Mouse (Mus musculus): Measurements from ENCODE around the gene Pip5kl1. TPM values are rescaled to one million over a fixed set of nuclear protein-coding genes. Genes with fewer than 3 reads are reported as not detected.

Pip5kl1 gene
- polyA plus RNA-seq (2017; shearing (Covaris generic)) = not detected

DNA sequence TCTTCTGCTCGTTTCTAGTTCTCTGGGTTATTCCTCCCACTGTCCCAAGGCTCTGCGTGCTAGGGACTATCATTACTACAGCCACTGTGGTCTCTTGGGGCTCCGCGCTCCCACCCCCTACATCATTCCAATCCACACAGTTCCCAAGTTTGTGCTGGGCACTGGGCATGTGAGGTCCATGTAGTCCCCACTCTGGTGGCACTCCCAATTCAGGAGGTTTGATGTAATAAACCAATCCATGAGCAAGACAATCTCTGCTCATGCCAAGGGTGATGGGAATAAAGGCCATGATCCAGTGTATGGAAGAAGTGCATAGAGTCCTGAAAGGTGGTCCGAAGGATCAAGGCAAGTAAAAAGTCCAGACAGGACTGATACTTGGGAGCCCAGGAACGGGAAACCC lies at the start of gene Pip5kl1:
Gene Pip5kl1, plus strand, starts transcription at position 301 of the 400 bp plus-strand sequence.

DNA sequence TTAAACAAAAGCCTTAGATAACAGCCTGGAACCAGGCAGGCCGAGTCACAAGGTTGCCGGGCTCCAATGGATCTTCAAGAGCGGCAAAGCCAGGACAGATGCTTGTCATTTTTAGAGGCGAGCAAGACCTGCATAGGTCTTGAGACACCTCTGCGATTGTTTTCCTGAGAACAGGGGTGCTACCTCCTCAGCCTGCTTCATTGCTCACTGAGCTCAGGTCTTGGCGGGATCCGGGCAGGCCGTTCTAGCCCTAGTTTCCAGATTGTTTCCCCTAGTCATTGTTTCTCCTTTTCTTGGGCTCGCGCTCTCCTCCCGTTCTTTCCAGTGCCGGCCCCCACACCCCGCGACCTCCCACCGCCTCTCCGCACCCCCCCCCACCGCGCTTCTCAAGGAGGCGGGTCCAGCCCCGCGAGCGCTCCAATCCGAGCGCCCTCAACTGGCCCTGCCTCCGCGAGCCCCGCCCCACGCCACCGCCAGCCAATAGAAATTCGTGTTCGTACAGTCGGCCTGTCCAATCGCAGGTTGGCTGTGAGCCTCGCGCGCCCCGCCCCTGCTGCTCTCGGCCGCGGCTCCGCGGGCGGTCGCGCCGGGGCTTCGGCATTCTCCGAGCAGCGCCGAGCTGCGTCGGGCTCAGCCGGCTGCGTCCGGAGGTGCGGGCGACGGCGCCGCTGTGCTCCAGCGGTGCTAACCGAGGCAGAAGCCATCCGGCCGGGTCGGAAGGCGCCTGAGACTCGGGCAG lies 39.7 kb upstream of the Pip5kl1 start, which contains the start of gene Fam102a:
Gene Fam102a, plus strand, starts transcription at position 600 of the 739 bp plus-strand sequence.

DNA sequence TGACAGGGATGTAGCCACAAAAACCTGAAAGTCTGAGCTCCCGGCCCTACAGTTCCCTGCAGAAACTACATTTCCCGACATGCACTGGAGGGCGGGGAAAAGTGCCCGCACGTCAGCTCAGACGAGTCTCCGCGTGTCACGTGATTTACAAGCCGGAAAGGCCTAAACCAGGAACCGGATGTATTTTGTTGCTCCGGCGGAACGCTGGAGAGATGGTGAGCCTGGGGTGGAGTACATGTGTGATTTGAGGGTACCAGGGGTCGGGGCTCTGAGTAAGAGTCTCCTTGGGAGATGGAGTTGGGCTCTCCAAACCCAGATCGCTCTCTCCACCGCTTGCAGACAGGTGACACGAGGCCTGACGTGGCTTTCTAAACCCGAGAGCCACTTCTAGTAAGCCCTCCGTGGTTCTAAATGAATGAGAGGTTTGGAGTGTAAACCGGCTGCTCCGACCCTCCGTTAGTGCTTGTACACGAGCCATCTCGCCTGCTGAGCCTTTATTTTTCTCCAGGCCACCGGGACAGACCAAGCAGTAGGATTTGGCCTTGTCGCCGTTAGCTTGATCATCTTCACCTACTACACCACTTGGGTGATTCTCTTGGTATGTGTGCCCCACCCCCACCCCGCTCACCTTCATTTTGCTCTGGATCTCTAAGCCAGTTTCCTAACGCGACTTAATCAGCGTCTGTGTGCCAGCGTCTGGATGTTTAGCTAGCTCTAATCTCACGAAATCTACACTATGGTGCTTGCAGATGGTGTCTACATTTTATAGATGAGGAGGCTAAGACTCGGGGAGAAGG lies 3.7 kb upstream of the Pip5kl1 start, which contains the start of gene Dpm2:
Gene Dpm2, plus strand, starts transcription at position 161 of the 797 bp plus-strand sequence.

DNA sequence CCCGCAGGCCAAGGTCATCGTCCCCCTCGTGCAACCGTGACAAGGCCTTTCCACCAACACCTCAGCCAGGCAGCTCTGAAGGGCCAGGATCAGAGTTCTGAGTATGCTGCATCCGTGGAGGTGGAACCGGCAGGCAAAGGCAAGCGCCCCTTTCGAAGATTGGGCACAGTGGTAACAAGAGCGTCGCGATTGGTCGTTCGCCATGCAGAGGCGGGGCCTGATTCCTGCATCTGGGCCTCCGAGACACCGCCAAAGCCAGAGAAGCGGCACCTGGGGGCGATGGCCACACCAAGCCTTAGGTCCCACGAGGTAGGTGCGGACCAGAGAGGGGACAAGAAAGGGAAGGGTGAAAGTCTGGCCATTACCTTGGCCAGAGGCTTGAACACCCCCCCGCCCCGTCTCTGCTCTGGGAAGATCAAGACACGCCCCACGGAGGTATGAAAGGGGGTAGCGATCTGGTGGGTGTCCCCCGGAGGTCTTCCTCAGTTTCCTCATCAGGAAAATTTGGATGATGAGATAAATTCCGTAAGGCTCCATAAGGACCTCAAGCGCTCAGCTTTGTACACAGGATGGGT lies 1.1 kb downstream of the Pip5kl1 start, which contains the start of gene 9430097D07Rik:
Gene 9430097D07Rik, minus strand, starts transcription at position 99 of the 575 bp plus-strand sequence.

DNA sequence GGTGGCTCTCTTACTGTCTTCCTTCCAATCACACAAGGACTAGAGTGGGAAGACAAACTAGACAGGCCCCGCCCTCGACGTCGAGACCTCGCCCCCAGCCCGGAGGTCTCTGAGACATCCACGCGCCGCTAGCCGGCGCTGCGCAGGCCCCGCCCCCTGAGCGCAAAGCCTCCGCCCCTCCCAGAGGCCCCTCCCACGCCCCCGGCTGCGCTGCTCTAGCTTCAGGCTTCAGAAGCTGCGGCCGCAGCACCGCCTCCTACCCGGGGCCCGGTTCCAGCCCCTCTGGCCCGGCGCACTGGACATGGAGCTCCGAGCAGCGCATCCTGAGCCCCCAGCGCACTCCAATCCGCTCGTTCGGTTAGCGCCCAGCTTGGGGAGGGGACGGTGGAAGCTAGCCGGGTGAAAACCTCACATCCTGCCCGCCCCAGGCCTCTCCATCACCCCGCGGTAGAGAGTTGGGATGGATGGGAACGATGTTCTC lies 12.3 kb downstream of the Pip5kl1 start, which contains the start of gene St6galnac4:
Gene St6galnac4, plus strand, starts transcription at position 225 of the 481 bp plus-strand sequence.

DNA sequence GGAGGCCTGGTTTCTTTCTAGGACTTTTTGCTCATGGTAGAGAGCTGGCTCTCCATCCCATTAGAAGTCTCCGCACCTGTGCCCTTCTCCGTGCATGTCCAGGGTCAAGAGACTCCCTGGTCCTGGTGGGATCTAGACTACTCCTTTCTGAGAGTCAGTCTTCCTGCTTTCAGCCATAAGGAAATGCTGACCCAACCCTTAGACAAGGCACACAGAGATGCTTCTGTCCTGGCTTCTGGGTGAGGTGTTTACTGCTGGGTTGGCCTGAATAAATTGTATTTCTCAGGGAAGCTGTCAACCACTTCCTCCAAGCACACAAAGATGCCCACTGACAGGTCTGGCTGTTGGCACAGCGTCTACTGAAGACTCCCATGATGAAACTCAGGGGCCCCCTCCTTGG lies 24.8 kb downstream of the Pip5kl1 start, which contains the start of gene St6galnac6:
Gene St6galnac6, plus strand, starts transcription at position 301 of the 400 bp plus-strand sequence.

DNA sequence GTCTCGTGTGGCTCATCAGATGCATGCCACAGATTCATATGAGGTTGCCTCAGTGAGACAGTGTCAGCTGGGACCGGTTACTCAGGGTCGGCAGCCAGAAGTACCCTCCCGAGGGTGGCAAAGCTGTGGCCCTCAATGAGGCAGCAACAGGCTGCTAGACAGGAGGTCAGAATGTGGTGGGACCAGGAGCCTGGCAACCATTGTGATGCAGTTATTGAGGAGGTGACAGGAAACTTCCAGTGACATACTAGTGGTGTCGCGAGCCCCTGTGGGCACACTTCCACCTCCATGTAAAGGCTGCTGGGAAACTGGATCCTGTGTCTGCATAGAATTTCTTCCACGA lies 46.9 kb downstream of the Pip5kl1 start, which contains the start of gene Ak1:
Gene Ak1, plus strand, starts transcription at position 242 of the 343 bp plus-strand sequence.

Other genes with a start within 250 kb of the Pip5kl1 start
- gene Ciz1, start 222.5 kb upstream of the Pip5kl1 start, polyA plus RNA-seq (2017; shearing (Covaris generic)) = 115 TPM
- gene Dnm1, start 221.5 kb upstream of the Pip5kl1 start, polyA plus RNA-seq (2017; shearing (Covaris generic)) = not detected
- gene 1110008P14Rik, start 192.9 kb upstream of the Pip5kl1 start, polyA plus RNA-seq (2017; shearing (Covaris generic)) = 41.0 TPM
- not detected for gene Lcn2, start 186.5 kb upstream of the Pip5kl1 start, polyA plus RNA-seq (2017; shearing (Covaris generic))
- gene Ptges2, start 178.9 kb upstream of the Pip5kl1 start, polyA plus RNA-seq (2017; shearing (Covaris generic)) = 10.3 TPM
- 7.2 TPM for gene Naif1, start 124.3 kb upstream of the Pip5kl1 start, polyA plus RNA-seq (2017; shearing (Covaris generic))
- 34.0 TPM for gene Slc25a25, start 123.4 kb upstream of the Pip5kl1 start, polyA plus RNA-seq (2017; shearing (Covaris generic))
- 136 TPM for gene Fam102a, start 39.5 kb upstream of the Pip5kl1 start, polyA plus RNA-seq (2017; shearing (Covaris generic))
- gene Dpm2, start 3.9 kb upstream of the Pip5kl1 start, polyA plus RNA-seq (2017; shearing (Covaris generic)) = 76.0 TPM
- not detected for gene 9430097D07Rik, start 887 bp downstream of the Pip5kl1 start, polyA plus RNA-seq (2017; shearing (Covaris generic))
- gene St6galnac4, start 12.3 kb downstream of the Pip5kl1 start, polyA plus RNA-seq (2017; shearing (Covaris generic)) = 26.7 TPM
- 3.2 TPM for gene St6galnac6, start 24.9 kb downstream of the Pip5kl1 start, polyA plus RNA-seq (2017; shearing (Covaris generic))
- gene Ak1, start 47.0 kb downstream of the Pip5kl1 start, polyA plus RNA-seq (2017; shearing (Covaris generic)) = 0.24 TPM
- gene Eng, start 71.8 kb downstream of the Pip5kl1 start, polyA plus RNA-seq (2017; shearing (Covaris generic)) = 0.27 TPM
- 15.5 TPM for gene Fpgs, start 129.3 kb downstream of the Pip5kl1 start, polyA plus RNA-seq (2017; shearing (Covaris generic))
- gene Cdk9, start 138.3 kb downstream of the Pip5kl1 start, polyA plus RNA-seq (2017; shearing (Covaris generic)) = 136 TPM
- 69.8 TPM for gene Sh2d3c, start 146.3 kb downstream of the Pip5kl1 start, polyA plus RNA-seq (2017; shearing (Covaris generic))
- gene 6330409D20Rik, start 166.2 kb downstream of the Pip5kl1 start, polyA plus RNA-seq (2017; shearing (Covaris generic)) = not detected
- 43.6 TPM for gene Tor2a, start 182.4 kb downstream of the Pip5kl1 start, polyA plus RNA-seq (2017; shearing (Covaris generic))
- 1.5 TPM for gene Ttc16, start 200.8 kb downstream of the Pip5kl1 start, polyA plus RNA-seq (2017; shearing (Covaris generic))
- 8.0 TPM for gene Ptrh1, start 201.0 kb downstream of the Pip5kl1 start, polyA plus RNA-seq (2017; shearing (Covaris generic))
- not detected for gene Cfap157, start 209.6 kb downstream of the Pip5kl1 start, polyA plus RNA-seq (2017; shearing (Covaris generic))